Mouse (Mus musculus): ENCODE measurements at regions not wholly inside any gene's neighbourhood (a gene's known extent, or its start where the extent isn't known, plus 50 kb on each side); places are given as distances from the start of the nearest gene placed in this dataset.

DNA sequence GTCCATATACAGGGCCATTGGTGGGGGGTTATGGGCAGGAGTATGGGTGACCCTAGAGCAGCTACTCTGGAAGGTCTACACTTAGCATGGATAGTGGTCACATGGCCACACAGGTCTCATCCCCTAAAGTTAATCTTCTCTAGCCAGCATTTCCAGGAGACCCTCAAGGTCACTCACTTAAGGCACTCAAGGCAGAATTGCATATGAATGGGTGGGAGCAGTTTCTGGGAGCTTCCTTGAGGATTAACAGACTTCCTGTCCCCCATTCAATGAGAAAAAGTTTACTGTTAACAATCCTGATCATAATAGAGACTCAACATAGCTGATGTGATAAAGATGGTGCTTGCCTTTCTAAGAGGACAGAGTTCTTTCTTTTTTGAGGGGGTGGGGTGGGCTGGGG, 352.4 kb upstream of the Arhgap42 start:
- TF ChIP-seq CTCF (IDR thresholded peaks at IDR 0.05; ENCODE audit: low read depth) (no peak), EP300 (IDR thresholded peaks at IDR 0.05; ENCODE audit: low read depth) (no peak)

Data from liver, embryonic 14.5 days (tissue).